In the genomic region with DNA sequence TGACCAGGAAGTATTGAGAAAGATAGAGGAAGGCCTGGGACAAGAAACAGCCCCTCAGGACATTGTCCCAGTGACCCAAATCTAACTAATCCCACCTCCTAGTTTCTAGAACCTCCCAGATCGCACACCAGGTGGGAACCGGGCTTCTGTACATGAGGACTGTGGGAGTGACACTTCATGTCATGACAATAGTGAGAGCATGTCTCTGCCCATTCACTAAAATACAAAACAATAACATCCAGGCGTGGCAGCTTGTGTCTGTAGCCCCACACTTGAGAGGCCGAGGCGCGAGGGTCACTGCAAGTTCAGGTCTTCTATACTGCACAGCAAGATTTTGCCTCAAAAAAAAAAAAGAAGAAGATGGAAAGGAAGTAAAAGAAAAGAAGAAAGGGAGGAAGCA, we compare ENCODE assay signal across 26 mouse cellular contexts.
"Had no signal": no experiment of that assay in that cellular context is flagged by ENCODE, and none has a peak within 500 bp of the region (broad histone marks: within the 10 kb centered on the region; RNA-seq: fewer than 3 reads in every experiment).

No protein-coding gene starts in this region.

- H3K9ac ChIP-seq: embryonic facial prominence, embryonic 12.5 days; embryonic facial prominence, embryonic 13.5 days; embryonic facial prominence, embryonic 15.5 days; forebrain, embryonic 13.5 days; forebrain, embryonic 15.5 days had no signal

- H3K27me3 ChIP-seq: embryonic facial prominence, embryonic 12.5 days; embryonic facial prominence, embryonic 13.5 days; embryonic facial prominence, embryonic 15.5 days; forebrain, embryonic 13.5 days; forebrain, embryonic 15.5 days had no signal

- DNase-seq: cerebellum, adult 9-10 months; cerebellum, adult 9-11 months; cerebellum, postnatal 10 days; cerebellum, postnatal 14 days; cerebellum, postnatal 25 days; cerebellum, postnatal 36 days; embryo, embryonic 11 days; gastrocnemius, adult 2 months; gastrocnemius, postnatal 10 days; gastrocnemius, postnatal 14 days; gastrocnemius, postnatal 25 days; gastrocnemius, postnatal 36 days; heart, adult 11 months; heart, adult 18-20 months; heart, adult 2 months had no signal

- H3K4me1 ChIP-seq: embryonic facial prominence, embryonic 10.5 days; embryonic facial prominence, embryonic 12.5 days; embryonic facial prominence, embryonic 13.5 days; embryonic facial prominence, embryonic 15.5 days; forebrain, embryonic 13.5 days; forebrain, embryonic 15.5 days; heart, embryonic 10.5 days had no signal

- H3K9me3 ChIP-seq: embryonic facial prominence, embryonic 10.5 days; embryonic facial prominence, embryonic 12.5 days; embryonic facial prominence, embryonic 13.5 days; embryonic facial prominence, embryonic 15.5 days; forebrain, embryonic 13.5 days; forebrain, embryonic 15.5 days; heart, embryonic 10.5 days had no signal

- H3K4me3 ChIP-seq: embryonic facial prominence, embryonic 10.5 days; embryonic facial prominence, embryonic 12.5 days; embryonic facial prominence, embryonic 13.5 days; embryonic facial prominence, embryonic 15.5 days; erythroblast, embryonic 14.5 days; forebrain, embryonic 13.5 days; forebrain, embryonic 15.5 days; gastrocnemius, adult 2 months; heart, adult 2 months; heart, embryonic 10.5 days had no signal

- H3K4me2 ChIP-seq: embryonic facial prominence, embryonic 12.5 days; embryonic facial prominence, embryonic 13.5 days; embryonic facial prominence, embryonic 15.5 days; forebrain, embryonic 13.5 days; forebrain, embryonic 15.5 days; heart, embryonic 11.5 days had no signal

- ATAC-seq: forebrain, embryonic 13.5 days; forebrain, embryonic 14.5 days; forebrain, embryonic 15.5 days; forebrain, embryonic 16.5 days had no signal

- H3K27ac ChIP-seq: embryonic facial prominence, embryonic 10.5 days; embryonic facial prominence, embryonic 12.5 days; embryonic facial prominence, embryonic 13.5 days; embryonic facial prominence, embryonic 15.5 days; forebrain, embryonic 13.5 days; forebrain, embryonic 15.5 days; gastrocnemius, adult 2 months; heart, adult 2 months; heart, embryonic 10.5 days had no signal
